Mouse (Mus musculus) midbrain, embryonic 14.5 days (tissue): ENCODE data around the gene Tle3. TPM values are rescaled to one million over a fixed set of nuclear protein-coding genes. Genes with fewer than 3 reads are reported as not detected.

Experiments used
- ATAC-seq: fragments of 200-750 bp; cut with Nextera tagmentation; 2 replicates; pipeline ENCODE4 v1.8.0; 2017; ENCODE audit warnings: moderate number of reproducible peaks, moderate library complexity; ENCODE audit not compliant: low FRiP score, low TSS enrichment
- DNase-seq: peaks from one replicate; pipeline ENCODE4 v3.0.0-alpha.2; 2015
- H3K27ac ChIP-seq: fragments of 300-500 bp; sonication (generic); replicated peaks from 2 replicates; pipeline ENCODE4 v1.5.1; 2014; ENCODE audit warnings: mild to moderate bottlenecking, low read depth, low read length, moderate library complexity
- H3K27me3 ChIP-seq: fragments of 300-500 bp; sonication (generic); 2 replicates; pipeline ENCODE4 v1.6.1; 2014; ENCODE audit warnings: low read length, control low read depth, mixed read lengths; ENCODE audit not compliant: control insufficient read depth, insufficient read depth
- H3K36me3 ChIP-seq: fragments of 300-500 bp; sonication (generic); 2 replicates; pipeline ENCODE4 v1.6.1; 2014; ENCODE audit warnings: low read length, control low read depth; ENCODE audit not compliant: control insufficient read depth, insufficient read depth
- H3K4me1 ChIP-seq: fragments of 300-500 bp; sonication (generic); 2 replicates; pipeline ENCODE4 v1.6.1; 2014; ENCODE audit warnings: mild to moderate bottlenecking, antibody characterized with exemption, low read length, control low read depth; ENCODE audit not compliant: control insufficient read depth, insufficient read depth
- H3K4me2 ChIP-seq: fragments of 300-500 bp; sonication (generic); 2 replicates; pipeline ENCODE4 v1.6.1; 2014; ENCODE audit warnings: mild to moderate bottlenecking, low read length, moderate library complexity
- H3K4me3 ChIP-seq: fragments of 300-500 bp; sonication (generic); replicated peaks from 2 replicates; pipeline ENCODE4 v1.5.1; 2014; ENCODE audit warnings: low read depth, low read length
- H3K9ac ChIP-seq: fragments of 300-500 bp; sonication (generic); replicated peaks from 2 replicates; pipeline ENCODE4 v1.6.1; 2014; ENCODE audit warnings: mild to moderate bottlenecking, low read length, moderate library complexity
- H3K9me3 ChIP-seq: fragments of 300-500 bp; sonication (generic); 2 replicates; pipeline ENCODE4 v1.6.1; 2016; ENCODE audit warnings: low read length, control low read depth, mixed read lengths; ENCODE audit not compliant: control insufficient read depth
- WGBS: fragments of 180-500 bp; shearing (Covaris S2); extraction: QIAGEN DNeasy Blood & Tissue Kit; methylation state at CpG from one replicate; pipeline ENCODE4 v1.1.7; 2014; 5-methylcytosine and 5-hydroxymethylcytosine counted together
- polyA plus RNA-seq: library from polyadenylated mRNA; unstranded; fragments of >200 nt; fragmentation: Nextera tagmentation; extraction: Ambion mirVana; gene quantifications from 2 replicates; pipeline ENCODE4 v1.2.1, GENCODE M21; 2014

The Tle3 gene
- polyA plus RNA-seq, 1 experiment from 2014 or later = 43.8 TPM

DNA sequence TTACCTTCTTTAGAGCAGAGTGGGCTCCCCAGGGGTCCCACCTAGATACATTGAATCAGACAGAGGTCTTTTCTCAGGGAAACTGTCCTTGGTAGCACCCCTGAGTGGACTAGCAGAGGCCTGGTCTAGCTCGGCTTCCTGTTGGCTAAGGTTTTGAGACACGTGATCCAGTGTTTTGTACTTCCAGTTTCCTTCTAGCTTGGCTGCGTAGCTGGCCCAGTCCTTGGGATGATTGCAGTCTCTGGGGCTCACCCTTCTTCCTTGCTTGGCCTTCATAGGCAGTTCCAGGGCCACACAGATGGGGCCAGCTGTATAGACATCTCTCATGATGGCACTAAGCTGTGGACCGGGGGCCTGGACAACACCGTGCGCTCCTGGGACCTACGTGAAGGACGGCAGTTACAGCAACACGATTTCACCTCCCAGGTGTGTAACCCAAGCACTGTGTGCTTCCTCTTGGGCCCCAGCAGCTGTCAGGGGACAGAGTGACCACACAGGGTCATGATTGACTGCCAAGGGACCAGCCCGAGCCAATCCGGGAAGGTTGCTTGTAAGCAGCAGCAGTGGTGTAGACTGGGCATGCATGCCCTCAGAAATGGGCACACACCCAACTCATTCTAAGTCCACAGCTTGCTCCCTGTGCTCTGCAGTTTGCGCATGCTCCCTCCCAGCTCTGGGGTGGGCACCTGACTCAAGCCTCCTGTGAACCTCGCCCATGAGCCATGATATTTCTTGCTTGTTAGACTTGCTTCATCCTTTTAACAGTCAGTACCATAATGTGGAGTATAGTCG lies 41.7 kb downstream of the Tle3 start:
- ATAC-seq = no peak
- no peak overlapping the region for H3K4me3 ChIP-seq

DNA sequence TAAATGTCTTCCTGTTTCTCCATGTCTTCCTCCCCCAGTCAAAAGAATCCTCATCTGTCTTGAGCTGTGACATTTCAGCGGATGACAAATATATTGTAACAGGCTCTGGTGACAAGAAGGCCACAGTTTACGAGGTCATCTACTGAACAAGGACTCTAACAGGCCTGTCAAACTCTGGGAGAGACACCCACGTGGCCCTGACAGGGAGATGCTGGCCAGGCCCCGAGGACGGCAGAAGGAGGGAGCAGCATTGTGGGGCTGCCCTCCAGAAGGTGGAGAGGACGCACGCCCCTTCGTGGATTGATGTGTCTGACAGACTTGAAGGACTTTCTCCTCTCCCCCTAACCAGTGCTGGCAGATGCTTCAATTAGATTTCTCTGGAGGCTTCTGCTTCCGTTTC lies 44.4 kb downstream of the Tle3 start:
- WGBS = 67% methylated on average over 9 of the region's 9 CpGs
- ATAC-seq (no peak), DNase-seq (no peak)
- Histone ChIP-seq H3K4me3 (no peak overlapping the region), H3K27me3 (no peaks in the 10 kb centered on the region), H3K36me3 (peaks cover 75% of the 10 kb centered on the region), H3K4me2 (no peak overlapping the region), H3K4me1 (no peaks in the 10 kb centered on the region), H3K9ac (no peak overlapping the region), H3K27ac (no peak overlapping the region), H3K9me3 (no peaks in the 10 kb centered on the region)

More for the DNA sequence above, 41.7 kb downstream of the Tle3 start:
- H3K36me3 ChIP-seq = peaks cover 97% of the 10 kb centered on the region
- H3K9me3 ChIP-seq = no peaks in the 10 kb centered on the region
- no peak overlapping the region for H3K27ac ChIP-seq
- DNase-seq = no peak
- 90% methylated on average over 14 of the region's 14 CpGs for WGBS
- no peaks in the 10 kb centered on the region for H3K27me3 ChIP-seq
- H3K4me1 ChIP-seq = no peaks in the 10 kb centered on the region
- no peak overlapping the region for H3K4me2 ChIP-seq
- no peak overlapping the region for H3K9ac ChIP-seq

DNA sequence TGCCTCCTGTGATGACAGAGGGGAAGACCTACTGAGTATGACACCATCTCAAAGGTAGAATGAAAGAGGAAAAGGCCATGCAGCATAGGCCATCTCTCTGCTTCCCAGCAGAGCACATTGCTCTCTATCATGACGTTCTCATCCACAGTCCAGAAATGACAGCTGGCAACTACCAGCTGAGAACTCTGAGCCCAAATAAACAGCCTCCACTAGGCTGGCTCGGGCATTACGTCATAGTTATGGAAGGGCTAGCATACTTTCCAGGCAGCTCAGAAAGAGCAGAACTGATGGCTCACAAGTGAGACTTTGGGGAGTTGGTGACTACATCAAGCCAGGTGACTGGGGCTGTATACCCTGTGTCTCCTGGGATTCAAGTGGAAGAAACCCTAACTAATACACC lies 49.5 kb downstream of the Tle3 start:
- WGBS = 92% methylated on average over 3 of the region's 3 CpGs
- no peaks in the 10 kb centered on the region for H3K4me1 ChIP-seq
- no peak overlapping the region for H3K9ac ChIP-seq
- ATAC-seq (no peak), DNase-seq (no peak)
- H3K4me3 ChIP-seq = no peak overlapping the region
- no peaks in the 10 kb centered on the region for H3K9me3 ChIP-seq
- H3K27me3 ChIP-seq = no peaks in the 10 kb centered on the region
- no peak overlapping the region for H3K27ac ChIP-seq
- no peak overlapping the region for H3K4me2 ChIP-seq
- peaks cover 24% of the 10 kb centered on the region for H3K36me3 ChIP-seq

DNA sequence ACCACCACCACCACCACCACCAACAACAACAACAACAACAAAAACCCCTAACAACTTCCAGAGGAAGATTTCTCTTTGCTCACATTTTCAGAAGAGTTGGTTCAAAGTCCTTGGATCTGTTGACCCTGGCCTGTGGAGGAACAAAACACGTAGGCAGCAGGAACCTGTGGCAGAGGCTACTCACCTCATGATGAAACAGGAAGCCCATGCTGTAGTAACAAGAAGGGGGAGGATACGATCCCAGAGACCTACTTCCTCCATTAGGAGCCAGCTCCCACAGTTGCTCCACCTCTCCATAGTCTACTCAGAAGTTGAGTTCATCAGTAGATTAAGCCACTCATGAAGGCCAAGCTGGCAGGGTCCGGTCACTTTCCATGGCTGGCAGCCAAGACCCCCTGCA lies 52.1 kb downstream of the Tle3 start:
- H3K9ac ChIP-seq = no peak overlapping the region
- peaks cover 2% of the 10 kb centered on the region; the same call in 1 of the 2 replicates for H3K36me3 ChIP-seq
- H3K4me1 ChIP-seq = no peaks in the 10 kb centered on the region
- no peaks in the 10 kb centered on the region for H3K9me3 ChIP-seq
- WGBS = 92% methylated on average over 3 of the region's 3 CpGs
- no peaks in the 10 kb centered on the region for H3K27me3 ChIP-seq
- no peak overlapping the region for H3K4me2 ChIP-seq
- ATAC-seq = no peak
- DNase-seq = no peak
- no peak overlapping the region for H3K27ac ChIP-seq
- no peak overlapping the region for H3K4me3 ChIP-seq

DNA sequence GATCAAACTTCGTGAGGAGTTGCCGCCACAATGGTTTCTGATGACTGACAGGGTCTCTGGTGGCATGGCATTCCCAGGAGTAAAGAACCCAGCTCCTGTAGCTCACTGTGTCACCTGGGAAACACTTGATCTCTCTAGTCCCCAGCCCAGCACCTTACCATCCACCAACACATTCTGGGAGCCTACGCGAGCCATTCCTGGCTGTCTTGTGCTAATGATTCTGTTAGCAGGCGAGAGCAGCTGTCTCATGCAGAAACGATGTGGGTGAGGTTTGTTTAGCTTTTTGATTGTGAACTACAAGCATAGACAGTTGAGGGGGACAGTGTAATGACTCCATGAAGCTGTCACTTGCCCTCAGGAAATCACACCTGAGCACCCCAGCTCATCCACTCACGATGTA lies 54.3 kb downstream of the Tle3 start:
- Histone ChIP-seq H3K9ac (no peak overlapping the region), H3K27me3 (no peaks in the 10 kb centered on the region), H3K4me2 (no peak overlapping the region), H3K4me1 (no peaks in the 10 kb centered on the region), H3K9me3 (no peaks in the 10 kb centered on the region), H3K36me3 (no peaks in the 10 kb centered on the region), H3K4me3 (no peak overlapping the region), H3K27ac (no peak overlapping the region)
- ATAC-seq (no peak), DNase-seq (no peak)
- 79% methylated on average over 7 of the region's 7 CpGs for WGBS

DNA sequence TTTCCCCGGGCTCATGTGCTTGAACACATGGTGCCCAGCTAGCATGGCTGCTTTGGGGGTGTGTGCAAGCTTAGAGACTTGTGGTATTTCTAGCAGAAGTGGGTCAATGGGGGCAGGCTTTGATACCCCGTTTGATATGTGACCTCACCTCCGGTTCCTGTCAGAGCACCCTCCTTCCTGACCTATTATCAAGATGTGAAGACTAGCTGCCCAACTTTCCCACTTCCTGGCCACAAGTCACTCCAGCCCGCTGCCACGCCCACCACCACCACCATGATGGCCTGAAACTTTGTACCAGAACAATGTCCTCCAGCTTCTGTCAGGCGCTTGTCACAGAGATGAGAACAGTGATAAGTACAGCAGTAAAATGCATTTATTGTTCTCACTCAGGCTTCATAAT lies 54.9 kb downstream of the Tle3 start:
- H3K4me2 ChIP-seq = no peak overlapping the region
- no peak for DNase-seq
- no peak overlapping the region for H3K27ac ChIP-seq
- H3K27me3 ChIP-seq = no peaks in the 10 kb centered on the region
- WGBS = 89% methylated on average over 6 of the region's 6 CpGs
- no peaks in the 10 kb centered on the region for H3K9me3 ChIP-seq
- no peak overlapping the region for H3K4me3 ChIP-seq
- no peak for ATAC-seq
- no peaks in the 10 kb centered on the region for H3K36me3 ChIP-seq
- H3K4me1 ChIP-seq = no peaks in the 10 kb centered on the region
- no peak overlapping the region for H3K9ac ChIP-seq

DNA sequence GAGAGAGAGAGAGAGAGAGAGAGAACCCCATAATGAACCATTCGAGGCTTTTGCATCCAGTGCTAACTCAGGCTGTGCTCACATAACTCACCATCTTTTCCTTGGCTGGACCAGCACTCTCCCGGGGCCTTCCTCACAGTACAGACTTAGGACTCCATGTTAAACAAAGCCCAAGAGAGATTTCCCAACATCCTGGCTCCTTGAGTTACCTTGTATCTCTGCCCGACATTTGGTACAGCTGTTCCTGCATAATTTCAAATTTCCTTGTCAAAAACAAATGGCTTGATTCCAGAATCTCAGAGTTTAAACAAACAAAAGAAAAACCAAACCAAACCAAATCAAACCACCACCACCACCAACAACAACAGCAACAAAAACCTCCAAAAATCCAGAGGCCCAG lies 55.7 kb downstream of the Tle3 start:
- H3K4me1 ChIP-seq = no peaks in the 10 kb centered on the region
- no peak overlapping the region for H3K4me2 ChIP-seq
- no peak overlapping the region for H3K4me3 ChIP-seq
- WGBS = 88% methylated on average over 3 of the region's 3 CpGs
- H3K27ac ChIP-seq = no peak overlapping the region
- ATAC-seq (no peak), DNase-seq (no peak)
- H3K9ac ChIP-seq = no peak overlapping the region
- no peaks in the 10 kb centered on the region for H3K36me3 ChIP-seq
- no peaks in the 10 kb centered on the region for H3K9me3 ChIP-seq
- H3K27me3 ChIP-seq = no peaks in the 10 kb centered on the region

DNA sequence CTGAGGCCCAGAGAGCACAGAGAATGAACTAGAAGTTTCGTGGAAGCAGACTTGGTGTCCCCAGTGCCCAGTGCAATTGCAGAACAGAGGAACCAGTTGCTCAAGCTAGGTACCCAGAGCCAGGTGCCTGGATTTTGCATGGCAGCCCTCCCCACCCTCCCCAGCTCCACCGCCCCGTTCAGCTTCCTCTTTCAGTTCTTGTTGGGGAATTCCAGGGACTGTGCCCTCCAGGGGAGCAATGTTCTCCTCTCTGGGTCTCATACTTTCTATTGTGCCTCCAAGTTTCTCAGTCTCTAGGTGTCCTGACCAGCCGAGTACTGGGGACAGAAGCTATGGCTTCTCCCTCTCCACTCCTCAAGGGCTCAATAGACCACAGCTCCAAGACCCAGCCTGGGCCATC lies 59.7 kb downstream of the Tle3 start:
- Histone ChIP-seq H3K4me1 (peaks cover 16% of the 10 kb centered on the region), H3K36me3 (no peaks in the 10 kb centered on the region), H3K9me3 (no peaks in the 10 kb centered on the region), H3K9ac (no peak overlapping the region), H3K27ac (no peak overlapping the region), H3K4me3 (no peak overlapping the region), H3K27me3 (no peaks in the 10 kb centered on the region), H3K4me2 (no peak overlapping the region)
- 90% methylated on average over 4 of the region's 4 CpGs for WGBS
- DNase-seq = no peak
- ATAC-seq = no peak

DNA sequence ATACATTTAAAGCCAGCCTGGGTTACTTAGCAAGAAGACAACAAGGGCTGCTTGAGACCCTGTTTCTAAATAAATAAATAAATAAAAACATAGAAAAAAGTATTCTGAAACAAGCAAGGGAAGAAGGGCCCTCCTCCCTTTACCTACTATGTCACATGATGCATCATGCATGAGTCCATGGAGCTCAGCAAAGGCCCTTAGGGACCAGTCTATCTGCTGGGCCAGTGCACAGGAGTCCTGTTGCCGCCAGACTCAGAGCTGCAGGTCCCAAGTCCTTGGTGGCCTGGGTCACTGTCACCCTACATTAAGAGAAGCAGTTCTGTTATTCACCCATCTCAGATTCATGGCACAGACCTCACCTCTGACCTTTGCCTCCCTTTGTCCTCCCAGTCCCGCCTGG lies 61.0 kb downstream of the Tle3 start:
- no peak overlapping the region for H3K4me2 ChIP-seq
- H3K27ac ChIP-seq = no peak overlapping the region
- peaks cover 16% of the 10 kb centered on the region for H3K4me1 ChIP-seq
- no peak for DNase-seq
- no peaks in the 10 kb centered on the region for H3K36me3 ChIP-seq
- H3K4me3 ChIP-seq = no peak overlapping the region
- ATAC-seq = no peak
- no peak overlapping the region for H3K9ac ChIP-seq
- 68% methylated on average over 2 of the region's 2 CpGs for WGBS
- no peaks in the 10 kb centered on the region for H3K9me3 ChIP-seq
- H3K27me3 ChIP-seq = no peaks in the 10 kb centered on the region
